Mouse (Mus musculus): ENCODE measurements around the gene Rundc3a. TPM values are rescaled to one million over a fixed set of nuclear protein-coding genes. Genes with fewer than 3 reads are reported as not detected.

The Rundc3a gene
- polyA plus RNA-seq, 1 experiment, result 4.0 TPM

- H3K36me3 ChIP-seq (ENCODE audit: control insufficient read depth, insufficient read depth, low read length), result no peaks in the 10 kb centered on the region
- no peaks in the 10 kb centered on the region for H3K4me1 ChIP-seq (ENCODE audit: control insufficient read depth, insufficient read depth, insufficient read length)
- 80% methylated on average over 9 of the region's 9 CpGs for WGBS
- no peak overlapping the region for H3K4me3 ChIP-seq (ENCODE audit: extremely low read depth, insufficient read depth, insufficient read length)
- no peaks in the 10 kb centered on the region for H3K27me3 ChIP-seq (ENCODE audit: control insufficient read depth, insufficient read depth, low read length)
- no peak for TF ChIP-seq CTCF (IDR thresholded peaks at IDR 0.05; ENCODE audit: extremely low read depth, insufficient read depth, insufficient read length, insufficient replicate concordance)
- TF ChIP-seq POLR2A (IDR thresholded peaks at IDR 0.05; ENCODE audit: low read depth, low read length), result no peak
- H3K27ac ChIP-seq (ENCODE audit: insufficient read depth, low read length), result no peak overlapping the region
- no peak for DNase-seq (ENCODE audit: low read depth in 1 of 2, low spot score in 2 of 2)
Observed at GRCm38 (mm10) chr11:102367504-102368280, 25.5 kb upstream of the Rundc3a start.

- Histone ChIP-seq H3K4me1 (ENCODE audit: control insufficient read depth, insufficient read depth, insufficient read length) (no peaks in the 10 kb centered on the region), H3K27me3 (ENCODE audit: control insufficient read depth, insufficient read depth, low read length) (no peaks in the 10 kb centered on the region), H3K36me3 (ENCODE audit: control insufficient read depth, insufficient read depth, low read length) (no peaks in the 10 kb centered on the region), H3K4me3 (ENCODE audit: extremely low read depth, insufficient read depth, insufficient read length) (no peak overlapping the region), H3K27ac (ENCODE audit: insufficient read depth, low read length) (no peak overlapping the region)
- TF ChIP-seq POLR2A (IDR thresholded peaks at IDR 0.05; ENCODE audit: low read depth, low read length), result no peak
- TF ChIP-seq CTCF (IDR thresholded peaks at IDR 0.05; ENCODE audit: extremely low read depth, insufficient read depth, insufficient read length, insufficient replicate concordance), result no peak
- no peak for DNase-seq (ENCODE audit: low read depth in 1 of 2, low spot score in 2 of 2)
- 37% methylated on average over 5 of the region's 5 CpGs for WGBS
Observed at GRCm38 (mm10) chr11:102368347-102368746, 24.9 kb upstream of the Rundc3a start.

GRCm38 (mm10) chr11:102369263-102369662 lies 23.9 kb upstream of the Rundc3a start:
- TF ChIP-seq CTCF (IDR thresholded peaks at IDR 0.05; ENCODE audit: extremely low read depth, insufficient read depth, insufficient read length, insufficient replicate concordance) (no peak), POLR2A (IDR thresholded peaks at IDR 0.05; ENCODE audit: low read depth, low read length) (no peak)
- no peaks in the 10 kb centered on the region for H3K4me1 ChIP-seq (ENCODE audit: control insufficient read depth, insufficient read depth, insufficient read length)
- no peaks in the 10 kb centered on the region for H3K36me3 ChIP-seq (ENCODE audit: control insufficient read depth, insufficient read depth, low read length)
- 75% methylated on average over 4 of the region's 4 CpGs for WGBS
- H3K27ac ChIP-seq (ENCODE audit: insufficient read depth, low read length), result no peak overlapping the region
- no peak overlapping the region for H3K4me3 ChIP-seq (ENCODE audit: extremely low read depth, insufficient read depth, insufficient read length)
- H3K27me3 ChIP-seq (ENCODE audit: control insufficient read depth, insufficient read depth, low read length), result no peaks in the 10 kb centered on the region
- no peak for DNase-seq (ENCODE audit: low read depth in 1 of 2, low spot score in 2 of 2)

GRCm38 (mm10) chr11:102370285-102370684 lies 22.9 kb upstream of the Rundc3a start:
- TF ChIP-seq POLR2A (IDR thresholded peaks at IDR 0.05; ENCODE audit: low read depth, low read length), result no peak
- TF ChIP-seq CTCF (IDR thresholded peaks at IDR 0.05; ENCODE audit: extremely low read depth, insufficient read depth, insufficient read length, insufficient replicate concordance), result no peak
- H3K27ac ChIP-seq (ENCODE audit: insufficient read depth, low read length), result no peak overlapping the region
- H3K27me3 ChIP-seq (ENCODE audit: control insufficient read depth, insufficient read depth, low read length), result peaks cover 1% of the 10 kb centered on the region; the same call in 1 of the 2 replicates
- DNase-seq (ENCODE audit: low read depth in 1 of 2, low spot score in 2 of 2), result no peak
- 64% methylated on average over 7 of the region's 7 CpGs for WGBS
- no peaks in the 10 kb centered on the region for H3K36me3 ChIP-seq (ENCODE audit: control insufficient read depth, insufficient read depth, low read length)
- no peak overlapping the region for H3K4me3 ChIP-seq (ENCODE audit: extremely low read depth, insufficient read depth, insufficient read length)
- no peaks in the 10 kb centered on the region for H3K4me1 ChIP-seq (ENCODE audit: control insufficient read depth, insufficient read depth, insufficient read length)

GRCm38 (mm10) chr11:102371926-102372685 lies 21.1 kb upstream of the Rundc3a start:
- Histone ChIP-seq H3K4me1 (ENCODE audit: control insufficient read depth, insufficient read depth, insufficient read length) (no peaks in the 10 kb centered on the region), H3K4me3 (ENCODE audit: extremely low read depth, insufficient read depth, insufficient read length) (no peak overlapping the region), H3K36me3 (ENCODE audit: control insufficient read depth, insufficient read depth, low read length) (no peaks in the 10 kb centered on the region), H3K27ac (ENCODE audit: insufficient read depth, low read length) (no peak overlapping the region), H3K27me3 (ENCODE audit: control insufficient read depth, insufficient read depth, low read length) (peaks cover 6% of the 10 kb centered on the region)
- WGBS, result 91% methylated on average over 12 of the region's 12 CpGs
- TF ChIP-seq CTCF (IDR thresholded peaks at IDR 0.05; ENCODE audit: extremely low read depth, insufficient read depth, insufficient read length, insufficient replicate concordance) (no peak), POLR2A (IDR thresholded peaks at IDR 0.05; ENCODE audit: low read depth, low read length) (no peak)
- no peak for DNase-seq (ENCODE audit: low read depth in 1 of 2, low spot score in 2 of 2)

GRCm38 (mm10) chr11:102372936-102373335 lies 20.3 kb upstream of the Rundc3a start:
- H3K4me1 ChIP-seq (ENCODE audit: control insufficient read depth, insufficient read depth, insufficient read length), result no peaks in the 10 kb centered on the region
- H3K4me3 ChIP-seq (ENCODE audit: extremely low read depth, insufficient read depth, insufficient read length), result no peak overlapping the region
- no peak for DNase-seq (ENCODE audit: low read depth in 1 of 2, low spot score in 2 of 2)
- 57% methylated on average over 14 of the region's 14 CpGs for WGBS
- no peak overlapping the region for H3K27ac ChIP-seq (ENCODE audit: insufficient read depth, low read length)
- TF ChIP-seq POLR2A (IDR thresholded peaks at IDR 0.05; ENCODE audit: low read depth, low read length) (no peak), CTCF (IDR thresholded peaks at IDR 0.05; ENCODE audit: extremely low read depth, insufficient read depth, insufficient read length, insufficient replicate concordance) (no peak)
- peaks cover 6% of the 10 kb centered on the region for H3K27me3 ChIP-seq (ENCODE audit: control insufficient read depth, insufficient read depth, low read length)
- no peaks in the 10 kb centered on the region for H3K36me3 ChIP-seq (ENCODE audit: control insufficient read depth, insufficient read depth, low read length)
